Mouse (Mus musculus) olfactory bulb, adult 2 months (tissue): ENCODE data around the gene Capn13.

Source experiments
- CTCF ChIP-seq: fragments of 200-500 bp; IDR thresholded peaks from 2 replicates; pipeline ENCODE4 v1.5.1; 2012; ENCODE audit warnings: low read depth, mild to moderate bottlenecking, low read length, moderate library complexity; ENCODE audit not compliant: insufficient read depth
- POLR2A ChIP-seq: fragments of 200-500 bp; IDR thresholded peaks from 2 replicates; pipeline ENCODE4 v1.6.1; 2012; ENCODE audit warnings: mild to moderate bottlenecking, low read depth, low read length, moderate library complexity; ENCODE audit not compliant: insufficient read depth

DNA sequence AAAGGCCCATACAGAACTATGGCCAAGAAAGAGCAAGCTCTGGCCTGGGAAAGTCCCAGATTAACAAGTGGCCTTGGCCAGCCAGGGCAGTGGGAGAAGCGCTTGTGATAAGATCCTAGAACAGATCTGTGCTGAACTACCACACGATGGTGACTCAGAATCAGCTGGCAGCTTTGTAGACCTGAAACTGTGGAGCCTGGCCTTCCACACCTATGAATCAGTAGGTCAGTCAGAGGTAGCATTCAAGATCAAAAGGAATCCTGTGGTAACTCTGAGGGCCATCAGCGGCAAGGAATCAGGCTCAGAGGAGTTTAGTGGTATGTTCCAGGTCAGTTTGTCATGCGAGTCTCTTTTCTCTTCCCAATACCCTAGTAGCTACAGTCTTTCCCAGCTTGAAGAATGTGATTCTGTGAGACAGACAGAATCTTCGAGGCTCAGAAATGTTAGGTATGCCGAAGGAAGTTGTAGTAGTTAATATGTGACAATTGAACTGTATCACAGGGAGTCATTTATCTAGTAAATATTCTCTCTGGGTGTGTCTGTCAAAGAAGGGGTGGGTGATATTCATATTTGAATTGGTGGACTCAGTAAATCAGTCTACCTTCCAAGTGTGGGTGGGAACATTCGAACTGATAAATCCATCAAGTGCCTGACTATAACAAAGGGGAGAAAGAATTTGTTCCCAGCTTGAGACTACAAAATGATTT, 22.7 kb downstream of the Capn13 start:
- no peak for TF ChIP-seq CTCF
- no peak for TF ChIP-seq POLR2A
